Mouse (Mus musculus): ENCODE data around the gene Stkld1. TPM values are rescaled to one million over a fixed set of nuclear protein-coding genes. Genes with fewer than 3 reads are reported as not detected.

The Stkld1 gene
- polyA plus RNA-seq, 1 experiment = not detected

DNA sequence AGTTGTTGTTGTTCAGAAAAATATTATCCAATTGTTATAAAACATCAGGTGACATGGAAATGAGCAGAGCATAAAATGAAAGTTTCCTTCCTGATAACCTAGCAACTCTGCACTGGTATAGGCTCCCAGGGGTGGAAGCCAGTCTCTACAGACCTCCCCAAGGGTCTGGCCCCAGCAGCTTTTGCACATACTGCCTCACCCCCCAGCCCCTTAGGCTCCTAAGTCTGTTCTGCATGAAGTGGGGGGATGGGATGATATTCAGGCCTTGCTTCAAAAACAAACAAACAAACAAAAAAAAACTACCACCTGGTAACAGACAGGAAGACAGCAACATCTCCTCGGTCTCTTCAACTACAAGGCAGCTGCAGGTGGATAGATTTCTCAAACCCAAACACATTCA is 46.5 kb downstream of the Stkld1 start:
- H3K4me3 ChIP-seq (ENCODE audit: insufficient read depth, poor library complexity, severe bottlenecking) = no peak overlapping the region
- TF ChIP-seq CTCF (IDR thresholded peaks at IDR 0.05; ENCODE audit: control insufficient read depth, insufficient read depth, insufficient read length) (no peak), MYOD1 (IDR thresholded peaks at IDR 0.05; ENCODE audit: control insufficient read depth, insufficient read length, low read depth) (no peak), FOSL1 (IDR thresholded peaks at IDR 0.05; ENCODE audit: insufficient read depth, low read length, poor library complexity, severe bottlenecking) (no peak), USF1 (IDR thresholded peaks at IDR 0.05; ENCODE audit: low read depth) (no peak), MAX (IDR thresholded peaks at IDR 0.05) (no peak), CEBPB (IDR thresholded peaks at IDR 0.05; ENCODE audit: low read depth) (no peak), MYOG (IDR thresholded peaks at IDR 0.05; ENCODE audit: control insufficient read depth, extremely low read depth, insufficient read length) (no peak)
- no peak overlapping the region for H3ac ChIP-seq (ENCODE audit: control insufficient read depth, insufficient read length, low read depth)
- H3K36me3 ChIP-seq (ENCODE audit: control insufficient read depth, insufficient read depth) = no peaks in the 10 kb centered on the region
- no peaks in the 10 kb centered on the region for H3K79me2 ChIP-seq (ENCODE audit: control insufficient read depth, insufficient read depth)
- peaks cover 72% of the 10 kb centered on the region for H3K27me3 ChIP-seq (ENCODE audit: control insufficient read depth, insufficient read depth, insufficient read length)
- no peaks in the 10 kb centered on the region for H3K79me3 ChIP-seq (ENCODE audit: low read depth)

DNA sequence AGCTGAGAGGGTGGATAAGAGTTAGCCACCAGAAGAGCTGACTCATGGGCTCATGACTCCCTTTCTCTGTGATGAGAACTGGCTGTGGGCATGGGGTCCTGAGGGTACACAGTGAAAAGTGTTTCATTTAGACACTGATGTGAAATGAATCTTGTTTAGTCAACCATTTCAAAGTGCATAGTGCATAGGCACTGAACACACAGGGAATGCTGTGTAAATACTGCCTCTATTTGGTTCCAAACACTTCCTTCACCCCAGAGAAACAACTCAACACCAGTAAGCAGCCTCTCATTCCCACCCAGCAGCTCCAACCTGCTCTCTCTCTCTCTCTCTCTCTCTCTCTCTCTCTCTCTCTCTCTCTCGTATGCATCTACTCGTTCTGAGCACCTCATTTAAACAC is 50.3 kb downstream of the Stkld1 start:
- no peak for TF ChIP-seq MYOG (IDR thresholded peaks at IDR 0.05; ENCODE audit: control insufficient read depth, extremely low read depth, insufficient read length)
- no peak for TF ChIP-seq MAX (IDR thresholded peaks at IDR 0.05)
- TF ChIP-seq FOSL1 (IDR thresholded peaks at IDR 0.05; ENCODE audit: insufficient read depth, low read length, poor library complexity, severe bottlenecking) = no peak
- H3K79me2 ChIP-seq (ENCODE audit: control insufficient read depth, insufficient read depth) = no peaks in the 10 kb centered on the region
- no peaks in the 10 kb centered on the region for H3K36me3 ChIP-seq (ENCODE audit: control insufficient read depth, insufficient read depth)
- H3K79me3 ChIP-seq (ENCODE audit: low read depth) = no peaks in the 10 kb centered on the region
- H3K27me3 ChIP-seq (ENCODE audit: control insufficient read depth, insufficient read depth, insufficient read length) = peaks cover 63% of the 10 kb centered on the region
- no peak overlapping the region for H3ac ChIP-seq (ENCODE audit: control insufficient read depth, insufficient read length, low read depth)
- no peak overlapping the region for H3K4me3 ChIP-seq (ENCODE audit: insufficient read depth, poor library complexity, severe bottlenecking)

DNA sequence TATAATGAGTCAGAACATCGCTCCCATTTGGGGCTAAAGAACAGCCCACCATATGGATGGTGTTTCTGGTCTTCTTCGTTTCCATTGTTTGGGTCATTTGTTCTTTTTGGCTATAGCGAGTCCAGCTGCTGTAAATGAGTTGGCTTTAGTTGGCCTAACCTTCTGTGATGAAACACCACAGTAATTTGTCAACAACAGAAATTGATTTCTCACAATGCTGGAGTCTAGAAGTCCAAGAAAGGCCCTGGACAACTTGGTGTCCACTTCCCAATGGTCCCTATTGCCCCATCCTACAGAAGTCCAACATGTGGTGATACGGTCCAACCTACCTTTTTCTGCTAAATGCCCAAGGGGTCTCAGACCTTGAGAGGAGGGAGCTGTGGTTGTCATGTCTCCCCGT is 50.8 kb downstream of the Stkld1 start:
- peaks cover 63% of the 10 kb centered on the region for H3K27me3 ChIP-seq (ENCODE audit: control insufficient read depth, insufficient read depth, insufficient read length)
- H3K36me3 ChIP-seq (ENCODE audit: control insufficient read depth, insufficient read depth) = no peaks in the 10 kb centered on the region
- no peak overlapping the region for H3K4me3 ChIP-seq (ENCODE audit: insufficient read depth, poor library complexity, severe bottlenecking)
- TF ChIP-seq USF1 (IDR thresholded peaks at IDR 0.05; ENCODE audit: low read depth) (no peak), FOSL1 (IDR thresholded peaks at IDR 0.05; ENCODE audit: insufficient read depth, low read length, poor library complexity, severe bottlenecking) (no peak), MAX (IDR thresholded peaks at IDR 0.05) (no peak), MYOD1 (IDR thresholded peaks at IDR 0.05; ENCODE audit: control insufficient read depth, insufficient read length, low read depth) (no peak), CEBPB (IDR thresholded peaks at IDR 0.05; ENCODE audit: low read depth) (no peak), MYOG (IDR thresholded peaks at IDR 0.05; ENCODE audit: control insufficient read depth, extremely low read depth, insufficient read length) (no peak), CTCF (IDR thresholded peaks at IDR 0.05; ENCODE audit: control insufficient read depth, insufficient read depth, insufficient read length) (no peak)
- H3ac ChIP-seq (ENCODE audit: control insufficient read depth, insufficient read length, low read depth) = no peak overlapping the region
- H3K79me2 ChIP-seq (ENCODE audit: control insufficient read depth, insufficient read depth) = no peaks in the 10 kb centered on the region
- H3K79me3 ChIP-seq (ENCODE audit: low read depth) = no peaks in the 10 kb centered on the region

DNA sequence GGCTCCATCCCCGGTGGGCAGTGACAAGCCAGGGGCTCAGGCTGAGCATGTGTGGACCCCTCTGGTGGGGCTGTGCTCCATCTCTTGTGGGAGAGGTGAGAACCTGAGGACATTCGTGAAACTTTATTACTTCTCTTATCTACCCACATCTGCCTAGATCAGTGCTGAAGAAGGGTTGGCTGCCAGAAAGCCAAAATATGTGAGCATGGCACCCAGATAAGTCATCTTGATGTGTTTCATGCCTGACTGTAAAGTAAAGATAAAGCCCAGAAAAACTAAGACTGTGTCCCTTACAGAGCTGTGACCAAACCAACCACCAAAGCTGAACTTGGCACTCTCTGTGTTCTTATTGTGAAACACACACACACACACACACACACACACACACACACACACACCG is 60.1 kb downstream of the Stkld1 start:
- no peaks in the 10 kb centered on the region for H3K79me2 ChIP-seq (ENCODE audit: control insufficient read depth, insufficient read depth)
- no peaks in the 10 kb centered on the region for H3K36me3 ChIP-seq (ENCODE audit: control insufficient read depth, insufficient read depth)
- H3K27me3 ChIP-seq (ENCODE audit: control insufficient read depth, insufficient read depth, insufficient read length) = peaks cover 17% of the 10 kb centered on the region
- TF ChIP-seq MAX (IDR thresholded peaks at IDR 0.05) (no peak), CEBPB (IDR thresholded peaks at IDR 0.05; ENCODE audit: low read depth) (no peak), MYOD1 (IDR thresholded peaks at IDR 0.05; ENCODE audit: control insufficient read depth, insufficient read length, low read depth) (no peak), CTCF (IDR thresholded peaks at IDR 0.05; ENCODE audit: control insufficient read depth, insufficient read depth, insufficient read length) (no peak), USF1 (IDR thresholded peaks at IDR 0.05; ENCODE audit: low read depth) (no peak), MYOG (IDR thresholded peaks at IDR 0.05; ENCODE audit: control insufficient read depth, extremely low read depth, insufficient read length) (no peak), FOSL1 (IDR thresholded peaks at IDR 0.05; ENCODE audit: insufficient read depth, low read length, poor library complexity, severe bottlenecking) (no peak)
- H3ac ChIP-seq (ENCODE audit: control insufficient read depth, insufficient read length, low read depth) = no peak overlapping the region
- no peak overlapping the region for H3K4me3 ChIP-seq (ENCODE audit: insufficient read depth, poor library complexity, severe bottlenecking)
- no peaks in the 10 kb centered on the region for H3K79me3 ChIP-seq (ENCODE audit: low read depth)

DNA sequence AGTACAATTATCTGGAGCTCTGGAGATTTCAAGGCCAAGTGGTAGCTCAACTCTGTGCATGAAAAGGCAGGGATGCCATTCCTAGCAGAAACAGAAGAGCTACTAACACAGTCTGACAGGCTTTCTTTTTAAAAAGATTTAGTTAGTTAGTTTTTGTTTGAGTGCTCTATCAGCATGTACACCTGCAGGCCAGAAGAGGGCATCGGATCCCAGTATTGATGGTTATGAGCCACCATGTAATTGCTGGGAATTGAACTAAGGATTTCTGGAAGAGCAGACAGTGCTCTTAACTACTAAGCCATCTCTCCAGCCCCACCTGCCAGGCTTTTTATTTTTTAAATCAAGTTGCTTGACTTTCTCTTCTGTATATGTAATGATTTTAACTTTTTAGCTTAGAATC is 63.7 kb downstream of the Stkld1 start:
- TF ChIP-seq CEBPB (IDR thresholded peaks at IDR 0.05; ENCODE audit: low read depth) = no peak
- no peak for TF ChIP-seq CTCF (IDR thresholded peaks at IDR 0.05; ENCODE audit: control insufficient read depth, insufficient read depth, insufficient read length)
- TF ChIP-seq USF1 (IDR thresholded peaks at IDR 0.05; ENCODE audit: low read depth) = no peak
- no peak for TF ChIP-seq MYOG (IDR thresholded peaks at IDR 0.05; ENCODE audit: control insufficient read depth, extremely low read depth, insufficient read length)
- TF ChIP-seq MAX (IDR thresholded peaks at IDR 0.05) = no peak
- H3K27me3 ChIP-seq (ENCODE audit: control insufficient read depth, insufficient read depth, insufficient read length) = peaks cover 17% of the 10 kb centered on the region

DNA sequence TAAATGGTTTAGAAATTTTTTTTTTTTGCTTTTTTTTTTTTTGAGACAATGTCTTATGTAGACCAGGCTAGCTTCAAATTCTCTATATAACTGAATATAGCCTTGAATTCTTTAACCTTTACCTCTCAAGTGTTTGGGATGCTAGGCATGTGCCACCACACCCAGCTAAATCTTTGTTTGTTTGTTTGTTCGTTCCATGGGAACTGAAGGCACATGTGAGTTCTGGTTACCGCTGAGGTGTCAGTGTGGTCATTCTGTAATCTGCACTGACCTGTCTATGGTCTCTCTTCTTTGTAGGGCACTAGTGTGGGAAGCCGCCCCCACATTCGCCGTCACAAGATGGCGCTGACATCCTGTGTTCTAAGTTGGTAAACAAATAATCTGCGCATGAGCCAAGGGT is 64.1 kb downstream of the Stkld1 start:
- no peaks in the 10 kb centered on the region for H3K79me2 ChIP-seq (ENCODE audit: control insufficient read depth, insufficient read depth)
- no peak overlapping the region for H3K4me3 ChIP-seq (ENCODE audit: insufficient read depth, poor library complexity, severe bottlenecking)
- H3K27me3 ChIP-seq (ENCODE audit: control insufficient read depth, insufficient read depth, insufficient read length) = peaks cover 17% of the 10 kb centered on the region
- H3ac ChIP-seq (ENCODE audit: control insufficient read depth, insufficient read length, low read depth) = no peak overlapping the region
- no peak for TF ChIP-seq MYOD1 (IDR thresholded peaks at IDR 0.05; ENCODE audit: control insufficient read depth, insufficient read length, low read depth)
- no peak for TF ChIP-seq FOSL1 (IDR thresholded peaks at IDR 0.05; ENCODE audit: insufficient read depth, low read length, poor library complexity, severe bottlenecking)
- TF ChIP-seq MAX (IDR thresholded peaks at IDR 0.05) = no peak
- no peak for TF ChIP-seq MYOG (IDR thresholded peaks at IDR 0.05; ENCODE audit: control insufficient read depth, extremely low read depth, insufficient read length)
- no peak for TF ChIP-seq USF1 (IDR thresholded peaks at IDR 0.05; ENCODE audit: low read depth)
- TF ChIP-seq CEBPB (IDR thresholded peaks at IDR 0.05; ENCODE audit: low read depth) = no peak
- TF ChIP-seq CTCF (IDR thresholded peaks at IDR 0.05; ENCODE audit: control insufficient read depth, insufficient read depth, insufficient read length) = no peak
- no peaks in the 10 kb centered on the region for H3K36me3 ChIP-seq (ENCODE audit: control insufficient read depth, insufficient read depth)
- H3K79me3 ChIP-seq (ENCODE audit: low read depth) = no peaks in the 10 kb centered on the region

More for the DNA sequence above, 63.7 kb downstream of the Stkld1 start:
- Histone ChIP-seq H3K79me3 (ENCODE audit: low read depth) (no peaks in the 10 kb centered on the region), H3K4me3 (ENCODE audit: insufficient read depth, poor library complexity, severe bottlenecking) (no peak overlapping the region), H3K79me2 (ENCODE audit: control insufficient read depth, insufficient read depth) (no peaks in the 10 kb centered on the region), H3K36me3 (ENCODE audit: control insufficient read depth, insufficient read depth) (no peaks in the 10 kb centered on the region), H3ac (ENCODE audit: control insufficient read depth, insufficient read length, low read depth) (no peak overlapping the region)

Other genes starting within 250 kb of the Stkld1 start
- gene Abo, start 69.1 kb upstream of the Stkld1 start, polyA plus RNA-seq (2012; fragmentation: generic; extraction: Trizol) = not detected
- 20.1 TPM for gene Surf6, start 31.2 kb upstream of the Stkld1 start, polyA plus RNA-seq (2012; fragmentation: generic; extraction: Trizol)
- 71.0 TPM for gene Med22, start 23.4 kb upstream of the Stkld1 start, polyA plus RNA-seq (2012; fragmentation: generic; extraction: Trizol)
- gene Rpl7a, start 23.3 kb upstream of the Stkld1 start, polyA plus RNA-seq (2012; fragmentation: generic; extraction: Trizol) = 3,080 TPM
- 42.6 TPM for gene Surf2, start 17.7 kb upstream of the Stkld1 start, polyA plus RNA-seq (2012; fragmentation: generic; extraction: Trizol)
- 40.8 TPM for gene Surf1, start 17.5 kb upstream of the Stkld1 start, polyA plus RNA-seq (2012; fragmentation: generic; extraction: Trizol)
- 165 TPM for gene Surf4, start 119 bp upstream of the Stkld1 start, polyA plus RNA-seq (2012; fragmentation: generic; extraction: Trizol)
- gene Rexo4, start 30.3 kb downstream of the Stkld1 start, polyA plus RNA-seq (2012; fragmentation: generic; extraction: Trizol) = 30.0 TPM
- gene Adamts13, start 39.4 kb downstream of the Stkld1 start, polyA plus RNA-seq (2012; fragmentation: generic; extraction: Trizol) = 0.09 TPM
- 18.4 TPM for gene Cacfd1, start 75.9 kb downstream of the Stkld1 start, polyA plus RNA-seq (2012; fragmentation: generic; extraction: Trizol)
- gene Slc2a6, start 94.0 kb downstream of the Stkld1 start, polyA plus RNA-seq (2012; fragmentation: generic; extraction: Trizol) = 0.55 TPM
- 3.8 TPM for gene Mymk, start 138.1 kb downstream of the Stkld1 start, polyA plus RNA-seq (2012; fragmentation: generic; extraction: Trizol)
- 0.04 TPM for gene Adamtsl2, start 145.3 kb downstream of the Stkld1 start, polyA plus RNA-seq (2012; fragmentation: generic; extraction: Trizol)
- gene Fam163b, start 208.4 kb downstream of the Stkld1 start, polyA plus RNA-seq (2012; fragmentation: generic; extraction: Trizol) = not detected
- 0.06 TPM for gene Dbh, start 231.2 kb downstream of the Stkld1 start, polyA plus RNA-seq (2012; fragmentation: generic; extraction: Trizol)